Mouse (Mus musculus) kidney, adult 2 months (tissue): ENCODE measurements around the gene Mapk9. TPM values are rescaled to one million over a fixed set of nuclear protein-coding genes. Genes with fewer than 3 reads are reported as not detected.
A peak's percentile ranks its signal among the peaks of the same experiment; 100 is the strongest.

ENCODE experiments used
- DNase-seq: peaks from one replicate; pipeline ENCODE4 v3.0.0; 2021
- H3K27ac ChIP-seq: fragments of 200-500 bp; 2 replicates; pipeline ENCODE4 v1.5.1; 2012; ENCODE audit warnings: low read depth, low read length, control low read depth, inconsistent platforms; ENCODE audit not compliant: insufficient read depth
- H3K27me3 ChIP-seq: fragments of 200-500 bp; replicated peaks from 2 replicates; pipeline ENCODE4 v1.6.1; 2012; ENCODE audit warnings: mild to moderate bottlenecking, moderate library complexity, low read length, inconsistent platforms; ENCODE audit not compliant: control insufficient read depth, insufficient read depth
- H3K36me3 ChIP-seq: fragments of 200-500 bp; 2 replicates; pipeline ENCODE4 v1.6.1; 2012; ENCODE audit warnings: mild to moderate bottlenecking, moderate library complexity, low read length, inconsistent platforms; ENCODE audit not compliant: control insufficient read depth, insufficient read depth
- H3K4me1 ChIP-seq: fragments of 200-500 bp; 2 replicates; pipeline ENCODE4 v1.6.1; 2011; ENCODE audit warnings: low read length; ENCODE audit not compliant: control insufficient read depth, insufficient read depth
- H3K4me3 ChIP-seq: fragments of 200-500 bp; 2 replicates; pipeline ENCODE4 v1.5.1; 2011; ENCODE audit warnings: mild to moderate bottlenecking, low read depth, low read length, control low read depth; ENCODE audit not compliant: insufficient read depth
- CTCF ChIP-seq: fragments of 200-500 bp; conservative IDR thresholded peaks from 2 replicates; pipeline ENCODE4 v1.5.1; 2011; ENCODE audit warnings: low read depth, mild to moderate bottlenecking, control low read depth, low read length, moderate library complexity, mixed read lengths; ENCODE audit not compliant: insufficient read depth, insufficient read length
- POLR2A ChIP-seq: fragments of 200-500 bp; IDR thresholded peaks from one replicate; pipeline ENCODE4 v1.6.1; 2011; ENCODE audit warnings: low read depth, low read length, control low read depth
- WGBS: fragments of 180-500 bp; shearing (Covaris S2); methylation state at CpG from one replicate; pipeline ENCODE4 v1.1.7; 2018; 5-methylcytosine and 5-hydroxymethylcytosine counted together
- polyA plus RNA-seq: library from polyadenylated mRNA; depleted of rRNA; stranded (reverse); fragments of >200 nt; gene quantifications from 2 replicates; pipeline ENCODE4 v1.2.3, GENCODE M21; 2012

Gene Mapk9
- polyA plus RNA-seq, 1 experiment = 23.0 TPM

GRCm38 (mm10) chr11:49893806-49894205 lies 47.3 kb downstream of the Mapk9 start:
- no peak for DNase-seq
- TF ChIP-seq POLR2A = no peak
- no peak for TF ChIP-seq CTCF
- no peak overlapping the region for H3K27ac ChIP-seq
- WGBS = 57% methylated on average over 11 of the region's 11 CpGs
- H3K36me3 ChIP-seq = no peaks in the 10 kb centered on the region
- no peaks in the 10 kb centered on the region for H3K27me3 ChIP-seq
- no peak overlapping the region for H3K4me3 ChIP-seq
- no peaks in the 10 kb centered on the region for H3K4me1 ChIP-seq

DNA sequence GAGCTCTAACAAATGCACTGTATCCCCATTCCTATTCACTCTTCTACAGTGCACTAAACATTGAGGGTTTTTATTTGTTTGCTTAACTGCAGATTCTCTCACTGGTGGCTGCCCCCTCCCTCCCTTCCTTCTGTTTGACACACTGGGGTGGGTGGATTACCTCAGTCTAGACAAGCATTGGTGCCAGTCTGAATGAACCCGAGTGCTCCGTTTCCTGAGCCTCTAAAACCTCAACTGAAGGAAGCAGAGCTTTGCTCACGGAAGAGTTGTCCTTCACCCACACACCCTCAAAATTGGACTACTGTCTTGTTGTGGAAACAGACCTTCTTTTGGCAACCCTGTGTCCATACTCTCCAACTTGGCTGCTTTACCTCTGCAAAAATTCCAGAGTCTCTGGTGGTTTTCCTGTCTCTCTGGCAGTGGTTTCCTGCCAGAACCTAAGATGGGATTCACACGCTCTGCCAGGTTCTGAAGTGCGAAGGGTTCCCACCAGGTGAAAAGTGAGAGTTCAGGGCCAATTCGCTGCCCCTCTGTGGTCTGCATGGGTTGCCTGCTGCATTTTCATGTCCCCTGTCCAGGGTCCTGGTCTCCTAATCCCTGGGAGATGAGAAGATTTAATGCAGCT lies 49.5 kb downstream of the Mapk9 start:
- no peaks in the 10 kb centered on the region for H3K4me1 ChIP-seq
- WGBS = 60% methylated on average over 6 of the region's 6 CpGs
- H3K27ac ChIP-seq = no peak overlapping the region
- TF ChIP-seq POLR2A (no peak), CTCF (no peak)
- H3K4me3 ChIP-seq = no peak overlapping the region
- DNase-seq = no peak
- no peaks in the 10 kb centered on the region for H3K27me3 ChIP-seq
- no peaks in the 10 kb centered on the region for H3K36me3 ChIP-seq

DNA sequence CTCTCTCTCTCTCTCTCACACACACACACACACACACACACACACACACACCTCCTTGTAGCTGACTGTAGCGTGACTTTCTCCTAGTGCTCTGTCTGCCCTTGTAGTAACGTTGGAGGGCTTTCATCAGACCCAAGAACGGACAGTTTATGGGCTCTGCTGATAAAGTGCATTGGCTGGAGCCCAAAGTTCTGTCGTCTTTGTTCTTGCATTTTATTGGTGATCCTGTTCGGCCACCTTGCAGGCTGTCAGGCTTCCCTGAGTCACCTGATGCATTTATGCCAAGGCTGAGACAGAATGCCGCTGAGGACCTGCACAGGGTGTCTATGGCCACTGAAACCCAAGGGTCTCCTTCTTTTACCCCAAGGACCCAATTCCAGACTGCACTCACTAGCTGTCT lies 53.5 kb downstream of the Mapk9 start:
- 31% methylated on average over 6 of the region's 6 CpGs for WGBS
- no peak for TF ChIP-seq CTCF
- no peak for TF ChIP-seq POLR2A
- no peak overlapping the region for H3K4me3 ChIP-seq
- no peak for DNase-seq
- H3K36me3 ChIP-seq = no peaks in the 10 kb centered on the region
- H3K4me1 ChIP-seq = no peaks in the 10 kb centered on the region
- no peak overlapping the region for H3K27ac ChIP-seq
- no peaks in the 10 kb centered on the region for H3K27me3 ChIP-seq

- H3K27me3 ChIP-seq = no peaks in the 10 kb centered on the region
- DNase-seq = peak; percentile 82
- TF ChIP-seq CTCF = no peak
- TF ChIP-seq POLR2A = no peak
- H3K27ac ChIP-seq = no peak overlapping the region
- WGBS = 6% methylated on average over 15 of the region's 15 CpGs
- no peaks in the 10 kb centered on the region for H3K36me3 ChIP-seq
- H3K4me1 ChIP-seq = no peaks in the 10 kb centered on the region
- H3K4me3 ChIP-seq = no peak overlapping the region
Measured at GRCm38 (mm10) chr11:49900962-49901658, 54.6 kb downstream of the Mapk9 start.

DNA sequence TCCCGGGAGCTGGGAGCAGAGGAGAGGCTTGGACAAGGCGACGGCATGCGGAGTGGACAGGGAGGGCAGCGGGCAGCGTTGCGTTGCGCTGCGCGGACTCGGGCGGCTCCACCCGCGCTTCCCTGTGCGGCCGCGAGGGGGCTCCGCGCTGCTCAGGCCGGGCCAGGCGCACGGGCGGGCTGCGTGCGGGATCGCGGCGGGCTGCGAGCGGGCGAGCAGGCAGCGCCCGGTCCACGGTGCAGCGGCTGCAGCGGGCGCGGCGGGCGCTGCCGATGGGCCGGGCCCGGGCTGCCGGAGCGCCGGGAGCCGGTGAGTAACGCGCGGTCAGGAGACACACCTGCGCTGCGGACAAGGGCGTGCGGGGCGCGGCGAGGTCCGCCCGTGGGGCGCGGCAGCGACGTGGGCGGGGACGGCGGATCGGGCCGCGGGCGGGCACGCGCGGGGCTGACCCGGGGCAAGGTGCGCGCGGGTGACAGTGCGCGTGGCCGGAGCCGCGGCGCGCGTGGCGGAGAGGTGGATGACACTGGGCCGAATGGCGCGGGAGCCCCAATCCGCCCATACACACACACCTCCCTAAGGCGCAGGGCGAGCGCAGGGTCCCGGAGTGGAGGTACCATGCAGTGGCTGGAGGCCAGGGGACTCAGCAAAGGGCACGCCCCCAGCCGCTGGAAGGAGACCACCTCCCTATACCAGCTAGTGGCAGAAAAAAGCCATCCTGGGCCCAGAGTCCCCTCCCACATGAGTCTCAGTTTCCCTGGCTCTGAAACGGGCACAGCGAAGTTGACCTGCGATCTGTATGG lies 55.3 kb downstream of the Mapk9 start, which contains the start of gene Rasgef1c:
TSS of gene Rasgef1c (plus strand) at position 177 of the 800 bp plus-strand sequence.
- DNase-seq = peak; percentile 53
- H3K4me1 ChIP-seq = no peaks in the 10 kb centered on the region
- WGBS = 2% methylated on average over 99 of the region's 99 CpGs
- no peaks in the 10 kb centered on the region for H3K27me3 ChIP-seq
- H3K36me3 ChIP-seq = no peaks in the 10 kb centered on the region
- peak within 1 kb of the TSS; percentile 46 for H3K4me3 ChIP-seq
- H3K27ac ChIP-seq = no peak within 1 kb of the TSS
- TF ChIP-seq CTCF = peak; percentile 56
- TF ChIP-seq POLR2A = no peak

DNA sequence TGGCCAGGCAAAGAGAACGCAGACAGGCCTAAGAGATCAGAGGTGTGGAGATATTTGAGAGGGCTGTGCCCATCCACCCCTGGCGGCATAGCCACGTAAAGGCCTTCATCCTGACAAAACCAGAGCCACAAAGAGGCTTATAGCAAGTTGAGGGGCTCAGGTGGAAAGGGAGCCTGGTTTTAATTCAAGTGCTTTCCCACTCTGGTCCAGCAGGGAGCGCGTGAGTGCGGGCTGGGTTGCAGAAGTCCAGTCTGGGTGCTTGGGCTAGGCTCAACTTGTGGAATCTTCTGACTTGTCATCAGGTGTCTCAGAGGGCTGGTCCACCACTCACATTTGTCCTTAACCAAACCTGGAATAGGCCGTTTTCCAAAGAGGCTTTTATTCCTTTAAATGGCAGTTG lies 56.8 kb downstream of the Mapk9 start:
- Histone ChIP-seq H3K4me1 (no peaks in the 10 kb centered on the region), H3K27me3 (no peaks in the 10 kb centered on the region), H3K27ac (no peak overlapping the region), H3K4me3 (no peak overlapping the region), H3K36me3 (no peaks in the 10 kb centered on the region)
- DNase-seq = peak; percentile 62
- WGBS = 13% methylated on average over 7 of the region's 7 CpGs
- TF ChIP-seq CTCF (peak; percentile 68), POLR2A (no peak)
